Mouse (Mus musculus): ENCODE data around the gene Phf21a. TPM values are rescaled to one million over a fixed set of nuclear protein-coding genes. Genes with fewer than 3 reads are reported as not detected.

Phf21a gene
- polyA plus RNA-seq, 1 experiment from 2014 or later: 25.5 TPM

GRCm38 (mm10) chr2:92056760-92057159, 36.2 kb upstream of the Phf21a start:
- H3K4me3 ChIP-seq (ENCODE audit: low read depth, low read length): no peak overlapping the region
- H3K4me1 ChIP-seq (ENCODE audit: control insufficient read depth, insufficient read depth, low read length): peaks cover 13% of the 10 kb centered on the region; the same call in 1 of the 2 replicates
- peaks cover 31% of the 10 kb centered on the region for H3K27me3 ChIP-seq (ENCODE audit: control insufficient read depth, insufficient read depth, low read length)
- no peaks in the 10 kb centered on the region for H3K9me3 ChIP-seq (replicated peaks; ENCODE audit: control insufficient read depth, low read length)
- no peak overlapping the region for H3K27ac ChIP-seq (ENCODE audit: low read depth, low read length)
- no peak for ATAC-seq (replicated peaks; ENCODE audit: insufficient number of reproducible peaks, low FRiP score, low TSS enrichment)
- H3K36me3 ChIP-seq (ENCODE audit: control insufficient read depth, insufficient read depth, low read length): no peaks in the 10 kb centered on the region
- WGBS (ENCODE audit: insufficient replicate concordance): 79% methylated on average over 13 of the region's 13 CpGs
- no peak overlapping the region for H3K4me2 ChIP-seq
- no peak overlapping the region for H3K9ac ChIP-seq (ENCODE audit: low read depth, low read length)

DNA sequence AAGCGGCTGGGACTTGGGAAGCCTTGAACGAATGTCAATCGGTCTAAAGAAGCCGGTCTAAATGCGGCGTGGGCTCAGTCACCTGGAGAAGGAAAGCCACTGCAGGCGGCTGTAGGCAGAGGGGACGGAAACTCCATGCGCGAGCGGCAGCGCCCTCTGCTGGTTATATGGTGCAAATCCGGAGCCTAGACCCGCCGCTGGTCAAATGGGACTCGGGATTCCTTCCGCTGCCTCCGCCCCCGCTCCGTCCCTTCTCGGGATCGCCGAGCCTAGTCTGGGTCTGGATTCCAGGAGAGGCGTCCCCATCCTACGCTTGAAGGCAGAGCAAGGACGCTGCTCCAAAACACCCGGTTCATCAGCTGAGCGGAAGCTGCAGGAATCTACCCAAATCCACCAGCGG, 34.4 kb upstream of the Phf21a start:
- H3K36me3 ChIP-seq (ENCODE audit: control insufficient read depth, insufficient read depth, low read length): no peaks in the 10 kb centered on the region
- H3K9ac ChIP-seq (ENCODE audit: low read depth, low read length): peak overlapping the region; percentile 35; the same call in 1 of the 2 replicates
- H3K4me2 ChIP-seq: peak overlapping the region; percentile 99
- peak; percentile 41; the same call in 1 of the 2 replicates for ATAC-seq (replicated peaks; ENCODE audit: insufficient number of reproducible peaks, low FRiP score, low TSS enrichment)
- no peak overlapping the region for H3K27ac ChIP-seq (ENCODE audit: low read depth, low read length)
- peaks cover 13% of the 10 kb centered on the region; the same call in 1 of the 2 replicates for H3K4me1 ChIP-seq (ENCODE audit: control insufficient read depth, insufficient read depth, low read length)
- under 1% methylated on average over 29 of the region's 29 CpGs for WGBS (ENCODE audit: insufficient replicate concordance)
- peaks cover 34% of the 10 kb centered on the region for H3K27me3 ChIP-seq (ENCODE audit: control insufficient read depth, insufficient read depth, low read length)
- H3K4me3 ChIP-seq (ENCODE audit: low read depth, low read length): peak overlapping the region; percentile 65
- H3K9me3 ChIP-seq (replicated peaks; ENCODE audit: control insufficient read depth, low read length): no peaks in the 10 kb centered on the region

GRCm38 (mm10) chr2:92058936-92059335, 34.0 kb upstream of the Phf21a start:
- H3K4me3 ChIP-seq (ENCODE audit: low read depth, low read length): peak overlapping the region; percentile 65
- no peak for ATAC-seq (replicated peaks; ENCODE audit: insufficient number of reproducible peaks, low FRiP score, low TSS enrichment)
- H3K27me3 ChIP-seq (ENCODE audit: control insufficient read depth, insufficient read depth, low read length): peaks cover 31% of the 10 kb centered on the region
- H3K9me3 ChIP-seq (replicated peaks; ENCODE audit: control insufficient read depth, low read length): no peaks in the 10 kb centered on the region
- no peaks in the 10 kb centered on the region for H3K36me3 ChIP-seq (ENCODE audit: control insufficient read depth, insufficient read depth, low read length)
- H3K4me2 ChIP-seq: peak overlapping the region; percentile 99
- 0 out of 2 replicates have a peak overlapping the region, but pooled peaks have one; percentile 35 for H3K9ac ChIP-seq (ENCODE audit: low read depth, low read length)
- 3% methylated on average over 11 of the region's 11 CpGs for WGBS (ENCODE audit: insufficient replicate concordance)
- peaks cover 13% of the 10 kb centered on the region; the same call in 1 of the 2 replicates for H3K4me1 ChIP-seq (ENCODE audit: control insufficient read depth, insufficient read depth, low read length)
- H3K27ac ChIP-seq (ENCODE audit: low read depth, low read length): no peak overlapping the region

DNA sequence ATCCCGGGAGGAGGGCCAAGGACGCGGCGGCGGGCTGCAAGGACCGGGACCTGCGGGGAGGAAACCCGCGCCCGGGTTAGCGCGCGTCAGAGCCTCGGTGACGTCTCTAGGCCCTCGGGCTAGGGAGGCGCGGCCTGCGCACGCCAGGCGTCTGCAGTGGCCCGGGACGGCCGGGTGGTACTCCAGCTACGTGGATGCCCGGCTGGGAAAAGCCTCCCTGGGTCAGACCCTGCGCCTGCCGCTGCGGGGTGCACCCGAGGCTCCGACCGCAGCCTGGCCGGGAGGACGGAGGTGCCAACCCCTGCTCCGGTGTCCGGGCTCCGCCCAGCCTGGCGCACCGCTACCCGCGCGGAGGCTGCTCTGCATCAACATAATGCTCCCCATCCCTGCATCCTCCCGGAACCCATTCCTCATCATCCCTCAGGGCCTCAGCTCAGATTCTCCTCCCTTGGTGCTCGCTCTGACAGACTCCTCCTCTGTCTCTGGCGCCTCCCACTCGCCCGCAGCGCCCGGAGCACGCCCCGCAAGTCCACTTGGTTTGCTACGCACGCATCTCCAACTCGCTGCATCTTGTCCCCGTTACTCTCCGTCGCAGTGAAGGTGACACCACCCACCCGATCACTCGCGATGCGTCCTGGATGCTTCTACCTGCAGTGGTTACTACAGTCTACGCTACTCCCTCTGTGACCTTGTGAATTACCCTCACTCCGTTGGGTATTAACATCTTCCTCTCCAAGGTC, 33.3 kb upstream of the Phf21a start:
- 0% methylated on average over 63 of the region's 63 CpGs for WGBS (ENCODE audit: insufficient replicate concordance)
- H3K27me3 ChIP-seq (ENCODE audit: control insufficient read depth, insufficient read depth, low read length): peaks cover 26% of the 10 kb centered on the region

GRCm38 (mm10) chr2:92060291-92060690, 32.6 kb upstream of the Phf21a start:
- no peak for ATAC-seq (replicated peaks; ENCODE audit: insufficient number of reproducible peaks, low FRiP score, low TSS enrichment)
- Histone ChIP-seq H3K36me3 (ENCODE audit: control insufficient read depth, insufficient read depth, low read length) (no peaks in the 10 kb centered on the region), H3K4me2 (peak overlapping the region; percentile 99), H3K27ac (ENCODE audit: low read depth, low read length) (no peak overlapping the region), H3K4me3 (ENCODE audit: low read depth, low read length) (peak overlapping the region; percentile 65), H3K9ac (ENCODE audit: low read depth, low read length) (no peak overlapping the region), H3K9me3 (replicated peaks; ENCODE audit: control insufficient read depth, low read length) (no peaks in the 10 kb centered on the region), H3K27me3 (ENCODE audit: control insufficient read depth, insufficient read depth, low read length) (peaks cover 26% of the 10 kb centered on the region), H3K4me1 (ENCODE audit: control insufficient read depth, insufficient read depth, low read length) (peaks cover 10% of the 10 kb centered on the region; the same call in 1 of the 2 replicates)
- WGBS (ENCODE audit: insufficient replicate concordance): 12% methylated on average over 6 of the region's 6 CpGs

More for the DNA sequence above, 33.3 kb upstream of the Phf21a start:
- Histone ChIP-seq H3K9me3 (replicated peaks; ENCODE audit: control insufficient read depth, low read length) (no peaks in the 10 kb centered on the region), H3K36me3 (ENCODE audit: control insufficient read depth, insufficient read depth, low read length) (no peaks in the 10 kb centered on the region), H3K27ac (ENCODE audit: low read depth, low read length) (no peak overlapping the region), H3K4me1 (ENCODE audit: control insufficient read depth, insufficient read depth, low read length) (peaks cover 13% of the 10 kb centered on the region; the same call in 1 of the 2 replicates), H3K4me3 (ENCODE audit: low read depth, low read length) (peak overlapping the region; percentile 65), H3K9ac (ENCODE audit: low read depth, low read length) (peak overlapping the region; percentile 65), H3K4me2 (peak overlapping the region; percentile 99)
- ATAC-seq (replicated peaks; ENCODE audit: insufficient number of reproducible peaks, low FRiP score, low TSS enrichment): peak; percentile 49

DNA sequence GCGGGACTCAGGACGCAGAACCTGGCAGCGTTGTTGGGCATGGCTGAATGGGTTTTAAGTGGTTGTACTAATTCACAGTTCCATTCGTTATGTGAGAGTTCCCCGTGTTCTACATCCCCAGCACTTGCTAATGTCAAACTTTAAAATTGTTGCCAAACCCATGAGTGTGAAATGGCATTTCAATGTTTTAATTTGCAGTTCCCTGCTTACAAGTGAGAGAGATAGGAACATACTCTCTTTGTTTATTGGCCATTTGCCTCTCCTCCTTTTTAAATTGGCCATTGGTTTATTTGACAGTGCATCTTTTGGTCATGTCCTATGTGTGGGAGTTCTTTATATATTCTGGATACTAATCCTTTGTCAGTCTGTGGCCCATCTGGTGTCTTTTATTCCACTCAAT, 31.6 kb upstream of the Phf21a start:
- peaks cover 26% of the 10 kb centered on the region for H3K27me3 ChIP-seq (ENCODE audit: control insufficient read depth, insufficient read depth, low read length)
- H3K4me3 ChIP-seq (ENCODE audit: low read depth, low read length): no peak overlapping the region
- no peak overlapping the region for H3K9ac ChIP-seq (ENCODE audit: low read depth, low read length)
- H3K9me3 ChIP-seq (replicated peaks; ENCODE audit: control insufficient read depth, low read length): no peaks in the 10 kb centered on the region
- H3K27ac ChIP-seq (ENCODE audit: low read depth, low read length): no peak overlapping the region
- H3K36me3 ChIP-seq (ENCODE audit: control insufficient read depth, insufficient read depth, low read length): no peaks in the 10 kb centered on the region
- peaks cover 4% of the 10 kb centered on the region; the same call in 1 of the 2 replicates for H3K4me1 ChIP-seq (ENCODE audit: control insufficient read depth, insufficient read depth, low read length)
- WGBS (ENCODE audit: insufficient replicate concordance): 76% methylated on average over 5 of the region's 5 CpGs
- no peak overlapping the region for H3K4me2 ChIP-seq
- ATAC-seq (replicated peaks; ENCODE audit: insufficient number of reproducible peaks, low FRiP score, low TSS enrichment): no peak

DNA sequence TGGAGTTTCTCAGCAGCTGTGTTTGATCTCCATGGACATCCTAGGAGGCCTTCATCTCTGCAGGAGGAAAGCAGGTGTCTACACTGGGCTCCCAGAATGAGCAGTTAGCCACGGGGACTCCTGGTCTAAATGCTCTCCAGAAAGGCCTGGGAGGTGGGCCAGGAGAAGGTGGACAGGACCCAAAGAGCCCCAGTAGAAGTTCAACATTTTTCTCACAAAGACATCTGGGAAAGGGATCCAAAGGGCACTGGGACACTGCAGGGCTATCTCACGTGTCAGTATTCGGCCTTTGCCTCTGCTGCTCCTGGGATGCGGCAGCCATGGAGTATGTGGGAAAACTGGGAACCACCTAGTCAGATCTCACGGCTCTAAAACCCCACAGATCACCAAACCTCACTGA, 29.8 kb upstream of the Phf21a start:
- Histone ChIP-seq H3K27ac (ENCODE audit: low read depth, low read length) (no peak overlapping the region), H3K4me1 (ENCODE audit: control insufficient read depth, insufficient read depth, low read length) (peaks cover 4% of the 10 kb centered on the region; the same call in 1 of the 2 replicates), H3K27me3 (ENCODE audit: control insufficient read depth, insufficient read depth, low read length) (peaks cover 26% of the 10 kb centered on the region), H3K4me2 (no peak overlapping the region), H3K9ac (ENCODE audit: low read depth, low read length) (no peak overlapping the region), H3K9me3 (replicated peaks; ENCODE audit: control insufficient read depth, low read length) (no peaks in the 10 kb centered on the region), H3K4me3 (ENCODE audit: low read depth, low read length) (no peak overlapping the region), H3K36me3 (ENCODE audit: control insufficient read depth, insufficient read depth, low read length) (no peaks in the 10 kb centered on the region)
- ATAC-seq (replicated peaks; ENCODE audit: insufficient number of reproducible peaks, low FRiP score, low TSS enrichment): no peak
- WGBS (ENCODE audit: insufficient replicate concordance): 54% methylated on average over 5 of the region's 5 CpGs

DNA sequence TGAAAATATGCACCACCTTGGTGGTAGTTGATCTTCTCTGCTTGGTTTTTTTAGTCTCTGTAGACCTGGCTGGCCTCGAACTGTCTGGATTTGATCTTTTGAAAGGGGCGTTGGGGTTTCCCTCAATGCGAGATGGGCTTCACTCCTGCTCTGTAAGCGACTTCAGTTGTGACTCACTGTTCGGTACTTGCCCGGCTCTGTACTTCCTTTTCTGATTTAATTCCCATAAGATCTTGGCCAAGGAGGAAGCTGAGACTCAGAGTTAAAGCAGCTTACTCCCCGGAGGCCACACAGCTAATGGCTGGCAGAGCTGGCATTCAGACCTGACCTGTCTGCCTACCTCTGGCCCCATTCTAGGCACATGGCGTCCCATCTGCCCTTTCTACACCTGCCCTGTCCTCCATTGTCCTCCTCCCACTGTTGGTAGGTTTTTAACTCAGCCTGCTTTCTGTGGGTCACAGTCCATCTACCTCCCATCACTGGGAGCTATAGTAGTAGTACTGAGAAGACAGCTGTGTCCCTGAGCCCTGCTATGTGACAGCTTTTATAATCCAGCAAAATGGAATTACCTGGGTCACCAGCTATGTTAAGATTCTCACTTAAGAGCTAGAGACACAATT, 27.5 kb upstream of the Phf21a start:
- H3K36me3 ChIP-seq (ENCODE audit: control insufficient read depth, insufficient read depth, low read length): no peaks in the 10 kb centered on the region
- no peaks in the 10 kb centered on the region for H3K4me1 ChIP-seq (ENCODE audit: control insufficient read depth, insufficient read depth, low read length)
- H3K27me3 ChIP-seq (ENCODE audit: control insufficient read depth, insufficient read depth, low read length): peaks cover 12% of the 10 kb centered on the region
- H3K9me3 ChIP-seq (replicated peaks; ENCODE audit: control insufficient read depth, low read length): no peaks in the 10 kb centered on the region
- H3K4me2 ChIP-seq: no peak overlapping the region
- WGBS (ENCODE audit: insufficient replicate concordance): 79% methylated on average over 8 of the region's 8 CpGs
- no peak overlapping the region for H3K9ac ChIP-seq (ENCODE audit: low read depth, low read length)
- H3K4me3 ChIP-seq (ENCODE audit: low read depth, low read length): no peak overlapping the region
- no peak overlapping the region for H3K27ac ChIP-seq (ENCODE audit: low read depth, low read length)
- ATAC-seq (replicated peaks; ENCODE audit: insufficient number of reproducible peaks, low FRiP score, low TSS enrichment): no peak

Measured in heart, embryonic 11.5 days (tissue).